Mouse (Mus musculus) kidney, adult 2 months (tissue): ENCODE measurements around the gene Fam107b. TPM values are rescaled to one million over a fixed set of nuclear protein-coding genes. Genes with fewer than 3 reads are reported as not detected.
A peak's percentile ranks its signal among the peaks of the same experiment; 100 is the strongest.

Experiments
- DNase-seq: peaks from one replicate; pipeline ENCODE4 v3.0.0; 2021
- H3K27ac ChIP-seq: fragments of 200-500 bp; 2 replicates; pipeline ENCODE4 v1.5.1; 2012; ENCODE audit warnings: low read depth, low read length, control low read depth, inconsistent platforms; ENCODE audit not compliant: insufficient read depth
- H3K27me3 ChIP-seq: fragments of 200-500 bp; replicated peaks from 2 replicates; pipeline ENCODE4 v1.6.1; 2012; ENCODE audit warnings: mild to moderate bottlenecking, moderate library complexity, low read length, inconsistent platforms; ENCODE audit not compliant: control insufficient read depth, insufficient read depth
- H3K36me3 ChIP-seq: fragments of 200-500 bp; 2 replicates; pipeline ENCODE4 v1.6.1; 2012; ENCODE audit warnings: mild to moderate bottlenecking, moderate library complexity, low read length, inconsistent platforms; ENCODE audit not compliant: control insufficient read depth, insufficient read depth
- H3K4me1 ChIP-seq: fragments of 200-500 bp; 2 replicates; pipeline ENCODE4 v1.6.1; 2011; ENCODE audit warnings: low read length; ENCODE audit not compliant: control insufficient read depth, insufficient read depth
- H3K4me3 ChIP-seq: fragments of 200-500 bp; 2 replicates; pipeline ENCODE4 v1.5.1; 2011; ENCODE audit warnings: mild to moderate bottlenecking, low read depth, low read length, control low read depth; ENCODE audit not compliant: insufficient read depth
- CTCF ChIP-seq: fragments of 200-500 bp; conservative IDR thresholded peaks from 2 replicates; pipeline ENCODE4 v1.5.1; 2011; ENCODE audit warnings: low read depth, mild to moderate bottlenecking, control low read depth, low read length, moderate library complexity, mixed read lengths; ENCODE audit not compliant: insufficient read depth, insufficient read length
- POLR2A ChIP-seq: fragments of 200-500 bp; IDR thresholded peaks from one replicate; pipeline ENCODE4 v1.6.1; 2011; ENCODE audit warnings: low read depth, low read length, control low read depth
- WGBS: fragments of 180-500 bp; shearing (Covaris S2); methylation state at CpG from one replicate; pipeline ENCODE4 v1.1.7; 2018; 5-methylcytosine and 5-hydroxymethylcytosine counted together
- polyA plus RNA-seq: library from polyadenylated mRNA; depleted of rRNA; stranded (reverse); fragments of >200 nt; gene quantifications from 2 replicates; pipeline ENCODE4 v1.2.3, GENCODE M21; 2012

Fam107b gene
- polyA plus RNA-seq, 1 experiment = 54.3 TPM

DNA sequence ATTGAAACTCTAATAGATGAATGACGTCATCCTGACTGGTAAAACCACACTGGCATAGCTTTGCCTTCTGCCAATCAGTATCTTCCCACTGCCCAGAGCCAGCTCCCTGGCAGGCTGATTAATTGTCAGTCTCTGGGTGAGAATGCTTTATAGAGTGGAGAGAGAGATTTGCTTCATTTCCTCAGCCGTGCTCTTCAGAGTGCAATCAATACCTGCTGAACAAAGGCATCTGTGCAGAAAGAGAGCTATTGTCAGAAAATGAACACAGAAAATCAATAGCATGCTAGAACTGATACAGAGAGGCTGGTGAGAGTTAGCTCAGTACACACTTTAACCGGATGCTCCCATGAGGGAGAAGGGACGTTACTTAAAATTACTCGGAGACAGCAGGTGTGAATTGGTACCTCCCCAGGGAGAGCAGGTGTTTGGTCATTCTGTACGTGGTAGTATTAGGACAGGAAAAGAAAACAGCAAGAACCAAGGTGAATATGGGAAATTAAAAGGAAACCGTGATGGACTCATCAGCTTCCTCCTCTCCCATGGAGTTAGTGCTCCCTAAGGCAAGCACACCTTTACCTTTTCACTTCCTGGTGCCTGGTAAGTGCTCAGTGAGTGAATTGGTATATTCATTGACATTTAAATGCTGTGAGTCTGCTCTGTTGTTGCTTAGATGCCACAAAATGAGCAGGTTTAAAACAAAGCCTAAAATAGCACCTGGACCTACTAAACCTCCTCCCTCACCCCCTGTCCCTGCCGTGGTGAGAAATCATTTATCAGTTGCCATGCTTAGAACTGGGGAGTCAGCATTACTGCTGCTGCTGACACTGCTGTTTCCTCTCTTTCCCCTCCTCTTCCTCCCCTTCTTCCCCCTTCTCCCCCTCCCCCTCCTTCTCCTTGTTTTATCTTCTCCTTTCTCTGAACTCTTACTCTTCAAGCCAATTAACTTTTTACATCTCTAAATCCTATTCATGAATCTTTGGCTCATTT lies 38.9 kb downstream of the Fam107b start:
- no peak for DNase-seq
- no peaks in the 10 kb centered on the region for H3K36me3 ChIP-seq
- WGBS = 43% methylated on average over 8 of the region's 8 CpGs

DNA sequence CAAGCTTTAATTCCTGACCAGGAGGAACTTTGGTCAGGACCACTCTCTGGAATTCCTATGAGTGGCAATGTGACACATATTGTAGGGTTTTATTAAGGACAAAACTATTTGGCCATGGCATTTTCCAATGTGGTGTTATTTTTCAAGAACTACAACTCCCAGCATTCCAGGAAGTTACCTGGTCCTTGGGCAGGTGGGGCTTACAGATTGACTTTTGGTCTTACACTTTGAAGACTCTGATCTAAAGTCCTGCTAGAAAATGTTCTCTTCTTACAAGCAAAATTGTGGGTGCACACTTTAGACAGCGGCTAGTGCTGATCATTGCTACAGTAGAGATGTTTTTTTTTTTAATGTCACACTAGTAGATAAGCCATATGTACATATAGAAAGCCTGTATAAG lies 48.2 kb downstream of the Fam107b start:
- H3K27ac ChIP-seq = no peak overlapping the region
- H3K36me3 ChIP-seq = no peaks in the 10 kb centered on the region
- no peak overlapping the region for H3K4me3 ChIP-seq
- H3K27me3 ChIP-seq = no peaks in the 10 kb centered on the region
- no peak for TF ChIP-seq CTCF
- TF ChIP-seq POLR2A = no peak
- 67% methylated on average over 1 of the region's 1 CpGs for WGBS
- H3K4me1 ChIP-seq = peaks cover 9% of the 10 kb centered on the region
- DNase-seq = peak; percentile 58

More for the DNA sequence above, 38.9 kb downstream of the Fam107b start:
- TF ChIP-seq CTCF (no peak), POLR2A (no peak)
- Histone ChIP-seq H3K4me3 (no peak overlapping the region), H3K27ac (no peak overlapping the region), H3K4me1 (no peaks in the 10 kb centered on the region), H3K27me3 (no peaks in the 10 kb centered on the region)

- Histone ChIP-seq H3K27me3 (no peaks in the 10 kb centered on the region), H3K4me3 (no peak overlapping the region), H3K4me1 (peaks cover 14% of the 10 kb centered on the region), H3K36me3 (no peaks in the 10 kb centered on the region), H3K27ac (no peak overlapping the region)
- 76% methylated on average over 6 of the region's 6 CpGs for WGBS
- TF ChIP-seq CTCF (no peak), POLR2A (no peak)
- DNase-seq = no peak
Observed at GRCm38 (mm10) chr2:3621568-3621967, 51.3 kb downstream of the Fam107b start.

DNA sequence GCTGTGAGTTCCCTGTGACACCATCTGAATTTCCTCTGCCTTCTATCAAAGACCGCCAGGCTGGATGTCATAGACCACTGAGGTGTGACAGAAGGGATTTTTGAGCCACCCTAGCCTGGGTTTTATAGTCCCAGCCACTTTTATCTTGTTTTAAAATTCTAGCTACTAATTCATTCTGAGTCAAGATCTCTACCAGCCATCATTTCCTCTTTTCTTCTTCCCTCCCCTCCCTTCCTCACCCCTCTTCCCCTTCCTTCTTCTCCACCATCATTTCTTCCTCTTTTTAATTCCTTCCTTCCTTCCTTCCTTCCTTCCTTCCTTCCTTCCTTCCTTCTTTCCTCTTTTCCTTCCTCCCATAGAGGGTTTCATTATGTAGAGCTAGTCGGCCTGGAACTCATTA lies 51.9 kb downstream of the Fam107b start:
- Histone ChIP-seq H3K36me3 (no peaks in the 10 kb centered on the region), H3K4me3 (no peak overlapping the region), H3K27ac (no peak overlapping the region), H3K27me3 (no peaks in the 10 kb centered on the region), H3K4me1 (peaks cover 14% of the 10 kb centered on the region)
- DNase-seq = no peak
- TF ChIP-seq CTCF (no peak), POLR2A (no peak)
- 82% methylated on average over 2 of the region's 2 CpGs for WGBS

GRCm38 (mm10) chr2:3623207-3623980 lies 53.1 kb downstream of the Fam107b start:
- peak; percentile 78 for DNase-seq
- Histone ChIP-seq H3K4me1 (peaks cover 14% of the 10 kb centered on the region), H3K27ac (peak overlapping the region; percentile 99), H3K36me3 (no peaks in the 10 kb centered on the region), H3K4me3 (no peak overlapping the region), H3K27me3 (no peaks in the 10 kb centered on the region)
- WGBS = 51% methylated on average over 7 of the region's 7 CpGs
- TF ChIP-seq CTCF = no peak
- TF ChIP-seq POLR2A = no peak

DNA sequence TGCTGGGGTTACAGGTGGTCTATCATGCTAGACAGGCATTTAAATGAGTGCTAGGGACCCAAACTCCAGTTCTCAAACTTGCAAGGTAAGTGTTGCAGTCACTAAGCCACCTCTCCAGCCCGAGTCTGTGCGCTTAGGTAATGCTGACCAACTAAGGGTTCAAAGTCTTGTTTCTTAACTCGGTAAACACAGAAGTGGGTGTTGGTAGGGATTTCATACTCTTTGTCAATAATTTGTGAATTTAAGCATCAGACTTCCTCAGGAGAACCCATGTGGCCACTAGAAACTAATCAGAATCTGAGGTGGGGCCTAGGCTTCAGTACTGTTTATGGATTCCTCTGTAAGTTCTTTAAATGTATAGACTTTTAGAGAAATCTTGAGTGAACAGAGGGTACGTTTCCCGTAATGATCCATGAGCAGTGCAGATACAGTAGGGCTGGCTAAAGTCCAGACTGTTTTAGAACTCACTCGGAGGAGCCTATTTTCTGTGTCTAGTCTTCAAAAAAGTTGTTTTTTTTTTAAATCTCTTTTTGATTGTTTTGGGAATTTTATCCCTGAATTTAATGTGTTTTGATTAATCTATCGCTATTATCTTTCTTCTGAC lies 53.8 kb downstream of the Fam107b start:
- no peaks in the 10 kb centered on the region for H3K27me3 ChIP-seq
- H3K27ac ChIP-seq = peak overlapping the region; percentile 99
- WGBS = 64% methylated on average over 7 of the region's 7 CpGs
- TF ChIP-seq CTCF (no peak), POLR2A (no peak)
- H3K4me1 ChIP-seq = peaks cover 14% of the 10 kb centered on the region
- no peak overlapping the region for H3K4me3 ChIP-seq
- DNase-seq = peak; percentile 85
- no peaks in the 10 kb centered on the region for H3K36me3 ChIP-seq

- H3K27ac ChIP-seq = no peak overlapping the region
- no peaks in the 10 kb centered on the region for H3K36me3 ChIP-seq
- H3K4me3 ChIP-seq = no peak overlapping the region
- TF ChIP-seq POLR2A (no peak), CTCF (no peak)
- DNase-seq = no peak
- H3K4me1 ChIP-seq = peaks cover 4% of the 10 kb centered on the region; the same call in 1 of the 2 replicates
- H3K27me3 ChIP-seq = no peaks in the 10 kb centered on the region
- 88% methylated on average over 6 of the region's 6 CpGs for WGBS
Observed at GRCm38 (mm10) chr2:3629096-3629495, 58.8 kb downstream of the Fam107b start.
